Mouse (Mus musculus) intestine, embryonic 14.5 days (tissue): Measurements from ENCODE around the gene Enkd1. TPM values are rescaled to one million over a fixed set of nuclear protein-coding genes. Genes with fewer than 3 reads are reported as not detected.
A peak's percentile ranks its signal among the peaks of the same experiment; 100 is the strongest.

Experiments used
- ATAC-seq: fragments of 200-750 bp; cut with Nextera tagmentation; replicated peaks from 2 replicates; pipeline ENCODE4 v1.8.0; 2017; ENCODE audit warnings: low read depth, moderate number of reproducible peaks, moderate TSS enrichment, moderate library complexity; ENCODE audit not compliant: low FRiP score, low TSS enrichment
- DNase-seq: peaks from one replicate; pipeline ENCODE4 v3.0.0-alpha.2; 2018; ENCODE audit warnings: low spot score
- H3K27ac ChIP-seq: fragments of 300-500 bp; sonication (generic); 2 replicates; pipeline ENCODE4 v1.5.1; 2014; ENCODE audit warnings: low read depth, mild to moderate bottlenecking, control low read depth
- H3K27me3 ChIP-seq: fragments of 300-500 bp; sonication (generic); replicated peaks from 2 replicates; pipeline ENCODE4 v1.6.1; 2014; ENCODE audit warnings: low read length, control low read depth; ENCODE audit not compliant: control insufficient read depth, insufficient read depth
- H3K36me3 ChIP-seq: fragments of 300-500 bp; sonication (generic); 2 replicates; pipeline ENCODE4 v1.6.1; 2014; ENCODE audit warnings: low read length, control low read depth; ENCODE audit not compliant: control insufficient read depth, insufficient read depth
- H3K4me1 ChIP-seq: fragments of 300-500 bp; sonication (generic); replicated peaks from 2 replicates; pipeline ENCODE4 v1.6.1; 2014; ENCODE audit warnings: low read length, control low read depth, mixed read lengths; ENCODE audit not compliant: control insufficient read depth, insufficient read depth
- H3K4me2 ChIP-seq: fragments of 300-500 bp; sonication (generic); 2 replicates; pipeline ENCODE4 v1.6.1; 2014; ENCODE audit warnings: low read length
- H3K4me3 ChIP-seq: fragments of 300-500 bp; sonication (generic); 2 replicates; pipeline ENCODE4 v1.5.1; 2014; ENCODE audit warnings: low read depth, low read length, control low read depth, mixed read lengths
- H3K9ac ChIP-seq: fragments of 300-500 bp; sonication (generic); 2 replicates; pipeline ENCODE4 v1.6.1; 2014; ENCODE audit warnings: mild to moderate bottlenecking, low read length
- H3K9me3 ChIP-seq: fragments of 300-500 bp; sonication (generic); 2 replicates; pipeline ENCODE4 v1.6.1; 2016; ENCODE audit warnings: low read length, control low read depth; ENCODE audit not compliant: control insufficient read depth
- WGBS: fragments of 180-500 bp; shearing (Covaris S2); extraction: QIAGEN DNeasy Blood & Tissue Kit; methylation state at CpG from one replicate; pipeline ENCODE4 v1.1.7; 2014; 5-methylcytosine and 5-hydroxymethylcytosine counted together
- polyA plus RNA-seq: library from polyadenylated mRNA; unstranded; fragments of >200 nt; fragmentation: Nextera tagmentation; extraction: Ambion mirVana; gene quantifications from 2 replicates; pipeline ENCODE4 v1.2.1, GENCODE M21; 2014

The Enkd1 gene
- polyA plus RNA-seq, 1 experiment from 2014 or later, result 22.6 TPM

DNA sequence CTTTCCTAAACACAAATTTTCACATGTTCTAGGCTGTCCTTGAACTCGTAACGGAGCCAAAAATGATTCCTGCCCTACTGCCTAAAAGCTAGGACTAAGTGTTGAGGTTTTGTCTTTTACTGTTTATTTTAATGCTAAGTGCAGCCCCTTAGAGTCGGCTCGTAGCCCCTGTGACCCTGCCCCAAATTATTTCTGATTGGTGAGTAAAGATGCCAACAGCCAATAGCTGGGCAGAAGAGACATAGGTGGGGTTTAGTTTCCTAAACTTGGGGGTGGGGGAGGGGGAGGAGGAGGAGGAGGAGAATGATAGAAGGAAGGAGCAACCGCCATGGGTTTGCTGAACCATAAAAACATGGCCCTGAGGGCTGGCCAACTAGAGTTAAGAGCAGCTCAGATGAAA lies 17.7 kb upstream of the Enkd1 start:
- Histone ChIP-seq H3K27me3 (no peaks in the 10 kb centered on the region), H3K9me3 (no peaks in the 10 kb centered on the region), H3K9ac (no peak overlapping the region), H3K4me2 (no peak overlapping the region), H3K4me3 (no peak overlapping the region), H3K4me1 (no peaks in the 10 kb centered on the region), H3K27ac (no peak overlapping the region), H3K36me3 (0 out of 2 replicates have a peak, but pooled peaks cover 13% of the 10 kb centered on the region)
- ATAC-seq (no peak), DNase-seq (no peak)
- WGBS, result 66% methylated on average over 5 of the region's 5 CpGs

GRCm38 (mm10) chr8:105722861-105723260 lies 14.9 kb upstream of the Enkd1 start:
- no peaks in the 10 kb centered on the region for H3K9me3 ChIP-seq
- H3K36me3 ChIP-seq, result 0 out of 2 replicates have a peak, but pooled peaks cover 13% of the 10 kb centered on the region
- H3K4me3 ChIP-seq, result no peak overlapping the region
- DNase-seq (no peak), ATAC-seq (no peak)
- no peak overlapping the region for H3K9ac ChIP-seq
- 89% methylated on average over 9 of the region's 9 CpGs for WGBS
- H3K4me1 ChIP-seq, result no peaks in the 10 kb centered on the region
- H3K27ac ChIP-seq, result no peak overlapping the region
- H3K27me3 ChIP-seq, result no peaks in the 10 kb centered on the region
- H3K4me2 ChIP-seq, result no peak overlapping the region

DNA sequence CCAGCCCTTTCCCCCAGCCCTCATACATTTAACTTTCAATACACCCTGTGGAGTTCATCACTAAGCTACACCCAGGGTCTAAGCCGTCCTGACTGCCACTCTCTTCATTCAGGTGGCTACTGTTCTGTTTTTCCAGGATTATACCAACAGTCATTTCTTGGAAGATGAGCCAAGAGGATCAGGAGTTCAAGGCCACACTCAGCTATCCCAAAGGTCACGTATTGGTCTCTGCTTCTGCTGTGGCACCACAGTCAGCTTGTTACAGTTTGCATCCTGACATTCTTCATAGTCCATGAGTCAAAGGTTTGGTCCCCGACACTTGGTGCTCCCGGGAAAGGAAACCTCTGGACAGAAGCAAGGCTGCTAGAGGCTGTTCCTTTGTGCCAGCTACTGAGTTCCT lies 11.6 kb upstream of the Enkd1 start:
- no peak overlapping the region for H3K27ac ChIP-seq
- no peaks in the 10 kb centered on the region for H3K9me3 ChIP-seq
- H3K9ac ChIP-seq, result no peak overlapping the region
- 76% methylated on average over 4 of the region's 4 CpGs for WGBS
- H3K36me3 ChIP-seq, result 0 out of 2 replicates have a peak, but pooled peaks cover 2% of the 10 kb centered on the region
- no peaks in the 10 kb centered on the region for H3K4me1 ChIP-seq
- H3K4me2 ChIP-seq, result no peak overlapping the region
- ATAC-seq (no peak), DNase-seq (no peak)
- no peak overlapping the region for H3K4me3 ChIP-seq
- no peaks in the 10 kb centered on the region for H3K27me3 ChIP-seq

DNA sequence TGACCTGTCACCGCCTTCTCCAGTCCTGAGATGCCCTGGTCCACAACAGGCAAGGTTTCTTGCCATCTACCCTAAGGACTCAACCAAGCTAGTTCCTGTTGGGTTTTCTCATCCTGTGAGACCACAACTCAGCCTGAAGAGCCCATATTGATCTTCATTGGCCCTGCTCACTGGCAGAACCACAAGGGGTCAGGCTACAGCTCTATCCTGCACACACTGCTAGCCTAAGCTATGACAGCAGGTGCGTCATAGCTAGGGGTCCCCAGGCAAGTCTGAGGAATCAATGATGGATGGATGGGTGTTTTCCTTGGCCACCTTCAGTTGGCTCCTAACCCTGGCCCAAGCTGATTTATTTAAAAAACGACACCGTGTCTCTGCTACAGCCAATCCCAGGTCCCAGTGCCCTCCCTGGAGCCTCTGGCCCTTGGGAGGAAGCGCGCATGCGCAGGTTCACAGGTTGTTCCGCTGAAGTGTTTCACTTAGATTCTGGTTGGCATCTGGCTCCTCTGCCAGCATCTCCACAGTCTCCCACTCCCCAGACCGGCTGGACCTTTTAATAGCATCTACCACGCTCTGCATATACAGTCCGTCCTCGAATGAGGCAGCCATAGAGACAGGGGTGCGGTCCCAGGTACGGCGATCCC lies 8.4 kb upstream of the Enkd1 start:
- ATAC-seq (no peak), DNase-seq (no peak)
- 87% methylated on average over 15 of the region's 15 CpGs for WGBS
- Histone ChIP-seq H3K4me1 (no peaks in the 10 kb centered on the region), H3K36me3 (no peaks in the 10 kb centered on the region), H3K27ac (no peak overlapping the region), H3K4me2 (no peak overlapping the region), H3K9ac (no peak overlapping the region), H3K9me3 (no peaks in the 10 kb centered on the region), H3K27me3 (no peaks in the 10 kb centered on the region), H3K4me3 (no peak overlapping the region)

DNA sequence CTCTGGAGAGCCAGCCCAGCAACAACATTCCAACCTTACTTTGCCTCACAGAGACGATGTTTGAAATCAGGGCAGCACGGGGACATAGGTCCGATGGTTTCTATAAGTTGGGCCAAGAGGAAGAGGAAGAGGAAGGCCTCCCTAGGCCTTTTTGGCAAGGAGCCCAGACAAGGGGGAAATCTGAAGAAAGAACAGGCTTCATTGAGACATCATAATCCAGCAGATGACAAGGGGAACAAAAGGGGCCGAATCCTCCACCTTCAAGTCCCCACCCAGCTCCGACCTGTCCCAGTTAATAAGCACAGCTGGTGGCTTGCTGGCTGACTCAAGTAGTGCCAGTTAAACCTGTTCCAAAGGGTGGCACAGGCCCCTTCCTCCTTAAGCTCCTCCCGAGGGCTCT lies 7.0 kb upstream of the Enkd1 start:
- DNase-seq (no peak), ATAC-seq (no peak)
- Histone ChIP-seq H3K4me2 (no peak overlapping the region), H3K4me1 (no peaks in the 10 kb centered on the region), H3K27ac (no peak overlapping the region), H3K9ac (no peak overlapping the region), H3K27me3 (no peaks in the 10 kb centered on the region), H3K9me3 (no peaks in the 10 kb centered on the region), H3K36me3 (no peaks in the 10 kb centered on the region), H3K4me3 (no peak overlapping the region)
- 72% methylated on average over 6 of the region's 6 CpGs for WGBS

GRCm38 (mm10) chr8:105714139-105714538 lies 6.1 kb upstream of the Enkd1 start:
- Histone ChIP-seq H3K27me3 (no peaks in the 10 kb centered on the region), H3K4me1 (no peaks in the 10 kb centered on the region), H3K4me3 (no peak overlapping the region), H3K4me2 (no peak overlapping the region), H3K36me3 (no peaks in the 10 kb centered on the region), H3K9me3 (no peaks in the 10 kb centered on the region), H3K9ac (no peak overlapping the region), H3K27ac (no peak overlapping the region)
- ATAC-seq (peak; percentile 76; the same call in 1 of the 2 replicates), DNase-seq (peak; percentile 97)
- WGBS, result 5% methylated on average over 3 of the region's 3 CpGs

DNA sequence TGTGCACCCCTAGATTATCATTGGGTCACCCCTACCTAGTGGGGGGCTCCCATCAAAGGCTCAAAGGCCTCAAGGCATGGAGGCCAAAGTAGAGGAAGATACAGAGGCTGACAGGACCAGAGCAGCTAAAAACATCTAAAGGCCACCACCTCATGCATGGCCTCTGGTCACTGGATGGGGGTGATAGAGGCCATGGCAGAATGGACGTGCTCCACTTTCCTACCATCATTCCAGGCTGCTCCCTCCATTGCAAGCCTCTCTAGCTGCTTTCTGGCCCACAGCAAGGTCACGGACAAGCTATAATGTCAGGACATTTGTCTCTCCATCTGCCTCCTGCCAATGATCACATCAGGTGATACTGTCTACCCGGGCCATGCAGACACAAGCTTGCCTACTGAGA lies 4.3 kb upstream of the Enkd1 start:
- H3K9me3 ChIP-seq, result no peaks in the 10 kb centered on the region
- no peaks in the 10 kb centered on the region for H3K4me1 ChIP-seq
- no peaks in the 10 kb centered on the region for H3K36me3 ChIP-seq
- H3K9ac ChIP-seq, result no peak overlapping the region
- DNase-seq (no peak), ATAC-seq (no peak)
- 80% methylated on average over 3 of the region's 3 CpGs for WGBS
- no peak overlapping the region for H3K4me2 ChIP-seq
- no peak overlapping the region for H3K27ac ChIP-seq
- no peaks in the 10 kb centered on the region for H3K27me3 ChIP-seq
- no peak overlapping the region for H3K4me3 ChIP-seq

- Histone ChIP-seq H3K9ac (no peak overlapping the region), H3K36me3 (no peaks in the 10 kb centered on the region; the same call in 1 of the 2 replicates), H3K4me1 (0 out of 2 replicates have a peak, but pooled peaks cover 5% of the 10 kb centered on the region), H3K4me3 (no peak overlapping the region), H3K27me3 (no peaks in the 10 kb centered on the region), H3K9me3 (no peaks in the 10 kb centered on the region), H3K27ac (no peak overlapping the region), H3K4me2 (no peak overlapping the region)
- no peak for ATAC-seq
- WGBS, result 70% methylated on average over 12 of the region's 14 CpGs
- no peak for DNase-seq
These were observed 1.3 kb upstream of the Enkd1 start for GRCm38 (mm10) chr8:105709317-105709716.

DNA sequence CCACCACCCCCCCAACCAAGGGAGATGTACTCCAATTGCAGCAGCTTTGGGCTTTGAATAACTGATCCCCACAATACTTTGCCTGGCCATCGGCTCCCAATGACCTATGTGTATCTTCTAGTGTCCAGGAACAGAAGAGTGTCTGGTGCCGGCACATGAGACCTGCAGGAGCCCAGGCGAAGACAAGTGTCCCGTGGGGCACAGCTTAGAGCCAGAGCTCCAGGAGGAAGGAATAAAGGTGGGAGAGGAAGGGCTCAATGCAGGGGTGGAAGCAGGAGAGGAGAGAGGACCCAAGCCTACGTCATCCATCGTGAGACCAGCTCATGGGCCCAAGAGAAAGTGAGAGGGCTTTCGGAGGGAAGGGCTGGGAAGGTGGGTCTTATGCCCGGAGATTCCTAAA lies 665 bp upstream of the Enkd1 start:
- no peak overlapping the region for H3K27ac ChIP-seq
- H3K4me3 ChIP-seq, result no peak overlapping the region
- no peak overlapping the region for H3K9ac ChIP-seq
- no peak for ATAC-seq
- H3K4me1 ChIP-seq, result 0 out of 2 replicates have a peak, but pooled peaks cover 5% of the 10 kb centered on the region
- no peaks in the 10 kb centered on the region for H3K9me3 ChIP-seq
- no peak for DNase-seq
- no peak overlapping the region for H3K4me2 ChIP-seq
- H3K36me3 ChIP-seq, result peaks cover 6% of the 10 kb centered on the region
- no peaks in the 10 kb centered on the region for H3K27me3 ChIP-seq
- 92% methylated on average over 8 of the region's 8 CpGs for WGBS
